Mouse (Mus musculus): ENCODE data around the gene Rapsn. TPM values are rescaled to one million over a fixed set of nuclear protein-coding genes. Genes with fewer than 3 reads are reported as not detected.

Gene Rapsn
- polyA plus RNA-seq, 1 experiment from 2014 or later: 31.0 TPM

GRCm38 (mm10) chr2:91070076-91070800 is 34.8 kb downstream of the Rapsn start, which contains the start of gene Slc39a13:
Gene Slc39a13, minus strand, starts transcription at chr2:91070417.
- Histone ChIP-seq H3K4me1 (ENCODE audit: control insufficient read depth in 2 of 2, insufficient read depth in 2 of 2, low read length in 2 of 2) (peaks cover 17 to 34% of the 10 kb centered on the region in 2 experiments), H3K4me3 (ENCODE audit: control insufficient read depth in 1 of 2, insufficient read depth in 1 of 2, low read depth in 1 of 2, low read length in 2 of 2) (peak within 1 kb of the TSS; percentile 59 to 76), H3K9ac (ENCODE audit: low read length) (peak within 1 kb of the TSS; percentile 86), H3K4me2 (ENCODE audit: low read length) (peak within 1 kb of the TSS; percentile 93), H3K27ac (replicated peaks in 1 of 2; ENCODE audit: control insufficient read depth in 1 of 2, insufficient read depth in 1 of 2, low read depth in 2 of 2, low read length in 2 of 2) (peak within 1 kb of the TSS; percentile 91 to 93), H3K36me3 (ENCODE audit: control insufficient read depth, insufficient read depth, low read length) (peaks cover 24% of the 10 kb centered on the region), H3K9me3 (ENCODE audit: control insufficient read depth, low read length) (no peaks in the 10 kb centered on the region), H3K27me3 (ENCODE audit: control insufficient read depth, insufficient read depth, low read length) (no peaks in the 10 kb centered on the region)
- under 1% methylated on average over 67 of the region's 69 CpGs for WGBS
- peak; percentile 96 for ATAC-seq (ENCODE audit: insufficient number of reproducible peaks, insufficient read depth, low FRiP score, low read depth)

- Histone ChIP-seq H3K4me2 (ENCODE audit: low read length) (peak overlapping the region; percentile 93), H3K9me3 (ENCODE audit: control insufficient read depth, low read length) (no peaks in the 10 kb centered on the region), H3K4me1 (ENCODE audit: control insufficient read depth in 2 of 2, insufficient read depth in 2 of 2, low read length in 2 of 2) (peaks cover 17 to 31% of the 10 kb centered on the region in 2 experiments), H3K36me3 (ENCODE audit: control insufficient read depth, insufficient read depth, low read length) (peaks cover 20% of the 10 kb centered on the region), H3K27me3 (ENCODE audit: control insufficient read depth, insufficient read depth, low read length) (no peaks in the 10 kb centered on the region), H3K4me3 (ENCODE audit: control insufficient read depth in 1 of 2, insufficient read depth in 1 of 2, low read depth in 1 of 2, low read length in 2 of 2) (peak overlapping the region; percentile 59 to 76; a peak in 3 of 4 replicates), H3K27ac (replicated peaks in 1 of 2; ENCODE audit: control insufficient read depth in 1 of 2, insufficient read depth in 1 of 2, low read depth in 2 of 2, low read length in 2 of 2) (peak overlapping the region; percentile 75 to 91), H3K9ac (ENCODE audit: low read length) (peak overlapping the region; percentile 86)
- no peak for ATAC-seq (ENCODE audit: insufficient number of reproducible peaks, insufficient read depth, low FRiP score, low read depth)
- 86% methylated on average over 10 of the region's 10 CpGs for WGBS
These were observed 35.6 kb downstream of the Rapsn start for GRCm38 (mm10) chr2:91071059-91071458.

GRCm38 (mm10) chr2:91072092-91072491 is 36.7 kb downstream of the Rapsn start:
- peaks cover 11% of the 10 kb centered on the region for H3K36me3 ChIP-seq (ENCODE audit: control insufficient read depth, insufficient read depth, low read length)
- WGBS: 36% methylated on average over 1 of the region's 1 CpGs
- H3K4me2 ChIP-seq (ENCODE audit: low read length): no peak overlapping the region
- no peak overlapping the region for H3K27ac ChIP-seq (replicated peaks in 1 of 2; ENCODE audit: control insufficient read depth in 1 of 2, insufficient read depth in 1 of 2, low read depth in 2 of 2, low read length in 2 of 2)
- H3K4me3 ChIP-seq (ENCODE audit: control insufficient read depth in 1 of 2, insufficient read depth in 1 of 2, low read depth in 1 of 2, low read length in 2 of 2): no peak overlapping the region
- peaks cover 17 to 25% of the 10 kb centered on the region in 2 experiments for H3K4me1 ChIP-seq (ENCODE audit: control insufficient read depth in 2 of 2, insufficient read depth in 2 of 2, low read length in 2 of 2)
- H3K9me3 ChIP-seq (ENCODE audit: control insufficient read depth, low read length): no peaks in the 10 kb centered on the region
- no peak overlapping the region for H3K9ac ChIP-seq (ENCODE audit: low read length)
- no peak for ATAC-seq (ENCODE audit: insufficient number of reproducible peaks, insufficient read depth, low FRiP score, low read depth)
- no peaks in the 10 kb centered on the region for H3K27me3 ChIP-seq (ENCODE audit: control insufficient read depth, insufficient read depth, low read length)

- Histone ChIP-seq H3K9me3 (ENCODE audit: control insufficient read depth, low read length) (no peaks in the 10 kb centered on the region), H3K4me3 (ENCODE audit: control insufficient read depth in 1 of 2, insufficient read depth in 1 of 2, low read depth in 1 of 2, low read length in 2 of 2) (peak overlapping the region; percentile 45 to 53), H3K27me3 (ENCODE audit: control insufficient read depth, insufficient read depth, low read length) (no peaks in the 10 kb centered on the region), H3K4me2 (ENCODE audit: low read length) (peak overlapping the region; percentile 82), H3K36me3 (ENCODE audit: control insufficient read depth, insufficient read depth, low read length) (no peaks in the 10 kb centered on the region), H3K27ac (replicated peaks in 1 of 2; ENCODE audit: control insufficient read depth in 1 of 2, insufficient read depth in 1 of 2, low read depth in 2 of 2, low read length in 2 of 2) (no peak overlapping the region), H3K4me1 (ENCODE audit: control insufficient read depth in 2 of 2, insufficient read depth in 2 of 2, low read length in 2 of 2) (peaks cover 2 to 5% of the 10 kb centered on the region in 2 experiments; a peak in 1 of 4 replicates), H3K9ac (ENCODE audit: low read length) (peak overlapping the region; percentile 67)
- no peak for ATAC-seq (ENCODE audit: insufficient number of reproducible peaks, insufficient read depth, low FRiP score, low read depth)
- 20% methylated on average over 12 of the region's 12 CpGs for WGBS
These were observed 42.5 kb downstream of the Rapsn start for GRCm38 (mm10) chr2:91077957-91078313.

- WGBS: under 1% methylated on average over 29 of the region's 36 CpGs
- Histone ChIP-seq H3K27me3 (ENCODE audit: control insufficient read depth, insufficient read depth, low read length) (no peaks in the 10 kb centered on the region), H3K4me1 (ENCODE audit: control insufficient read depth in 2 of 2, insufficient read depth in 2 of 2, low read length in 2 of 2) (peaks cover 4 to 8% of the 10 kb centered on the region in 2 experiments; a peak in 1 of 4 replicates), H3K36me3 (ENCODE audit: control insufficient read depth, insufficient read depth, low read length) (no peaks in the 10 kb centered on the region), H3K9me3 (ENCODE audit: control insufficient read depth, low read length) (no peaks in the 10 kb centered on the region), H3K9ac (ENCODE audit: low read length) (peak overlapping the region; percentile 67), H3K4me2 (ENCODE audit: low read length) (peak overlapping the region; percentile 82), H3K4me3 (ENCODE audit: control insufficient read depth in 1 of 2, insufficient read depth in 1 of 2, low read depth in 1 of 2, low read length in 2 of 2) (peak overlapping the region; percentile 45 to 53), H3K27ac (replicated peaks in 1 of 2; ENCODE audit: control insufficient read depth in 1 of 2, insufficient read depth in 1 of 2, low read depth in 2 of 2, low read length in 2 of 2) (0 out of 4 replicates have a peak overlapping the region, but pooled peaks of 1 of the 2 experiments have one; percentile 4)
- peak; percentile 41 for ATAC-seq (ENCODE audit: insufficient number of reproducible peaks, insufficient read depth, low FRiP score, low read depth)
These were observed 43.0 kb downstream of the Rapsn start for GRCm38 (mm10) chr2:91078314-91079025.

- peak overlapping the region; percentile 67 for H3K9ac ChIP-seq (ENCODE audit: low read length)
- no peaks in the 10 kb centered on the region for H3K36me3 ChIP-seq (ENCODE audit: control insufficient read depth, insufficient read depth, low read length)
- 0 out of 4 replicates have a peak overlapping the region, but pooled peaks of 1 of the 2 experiments have one; percentile 4 for H3K27ac ChIP-seq (replicated peaks in 1 of 2; ENCODE audit: control insufficient read depth in 1 of 2, insufficient read depth in 1 of 2, low read depth in 2 of 2, low read length in 2 of 2)
- no peaks in the 10 kb centered on the region for H3K9me3 ChIP-seq (ENCODE audit: control insufficient read depth, low read length)
- no peaks in the 10 kb centered on the region for H3K27me3 ChIP-seq (ENCODE audit: control insufficient read depth, insufficient read depth, low read length)
- 27% methylated on average over 5 of the region's 5 CpGs for WGBS
- H3K4me1 ChIP-seq (ENCODE audit: control insufficient read depth in 2 of 2, insufficient read depth in 2 of 2, low read length in 2 of 2): peaks cover 4 to 8% of the 10 kb centered on the region in 2 experiments; a peak in 1 of 4 replicates
- peak overlapping the region; percentile 45 to 53 for H3K4me3 ChIP-seq (ENCODE audit: control insufficient read depth in 1 of 2, insufficient read depth in 1 of 2, low read depth in 1 of 2, low read length in 2 of 2)
- no peak for ATAC-seq (ENCODE audit: insufficient number of reproducible peaks, insufficient read depth, low FRiP score, low read depth)
- peak overlapping the region; percentile 82 for H3K4me2 ChIP-seq (ENCODE audit: low read length)
These were observed 43.6 kb downstream of the Rapsn start for GRCm38 (mm10) chr2:91079026-91079384.

GRCm38 (mm10) chr2:91080784-91081513 is 45.5 kb downstream of the Rapsn start:
- H3K4me1 ChIP-seq (ENCODE audit: control insufficient read depth in 2 of 2, insufficient read depth in 2 of 2, low read length in 2 of 2): peaks cover 4 to 8% of the 10 kb centered on the region in 2 experiments; a peak in 1 of 4 replicates
- H3K4me3 ChIP-seq (ENCODE audit: control insufficient read depth in 1 of 2, insufficient read depth in 1 of 2, low read depth in 1 of 2, low read length in 2 of 2): no peak overlapping the region
- H3K36me3 ChIP-seq (ENCODE audit: control insufficient read depth, insufficient read depth, low read length): no peaks in the 10 kb centered on the region
- H3K9me3 ChIP-seq (ENCODE audit: control insufficient read depth, low read length): no peaks in the 10 kb centered on the region
- no peak overlapping the region for H3K9ac ChIP-seq (ENCODE audit: low read length)
- 79% methylated on average over 8 of the region's 8 CpGs for WGBS
- no peak for ATAC-seq (ENCODE audit: insufficient number of reproducible peaks, insufficient read depth, low FRiP score, low read depth)
- no peak overlapping the region for H3K27ac ChIP-seq (replicated peaks in 1 of 2; ENCODE audit: control insufficient read depth in 1 of 2, insufficient read depth in 1 of 2, low read depth in 2 of 2, low read length in 2 of 2)
- H3K4me2 ChIP-seq (ENCODE audit: low read length): no peak overlapping the region
- no peaks in the 10 kb centered on the region for H3K27me3 ChIP-seq (ENCODE audit: control insufficient read depth, insufficient read depth, low read length)
